Mouse (Mus musculus): ENCODE data around the gene Coro1a. TPM values are rescaled to one million over a fixed set of nuclear protein-coding genes. Genes with fewer than 3 reads are reported as not detected.
A peak's percentile ranks its signal among the peaks of the same experiment; 100 is the strongest.
"Not testable (repeated sequence)": the region's sequence is repeated elsewhere in the genome, so short reads cannot be mapped to it uniquely, and the experiment has no call there.

Coro1a gene
- total RNA-seq (2021): 10 to 100 TPM; 15.5 to 18.9 TPM
- long read RNA-seq, experiment 1, partial matches to known transcripts: 0 of 3 reads
- long read RNA-seq, experiment 1, other reads (novel, unspliced or antisense): 1 of 3 reads
- long read RNA-seq, experiment 2, transcript Coro1a-201 (11 exons, 1,660 nt): major isoform, 14 of 22 reads
- long read RNA-seq, experiment 2, partial matches to known transcripts: 2 of 22 reads
- long read RNA-seq, experiment 2, other reads (novel, unspliced or antisense): 5 of 22 reads

DNA sequence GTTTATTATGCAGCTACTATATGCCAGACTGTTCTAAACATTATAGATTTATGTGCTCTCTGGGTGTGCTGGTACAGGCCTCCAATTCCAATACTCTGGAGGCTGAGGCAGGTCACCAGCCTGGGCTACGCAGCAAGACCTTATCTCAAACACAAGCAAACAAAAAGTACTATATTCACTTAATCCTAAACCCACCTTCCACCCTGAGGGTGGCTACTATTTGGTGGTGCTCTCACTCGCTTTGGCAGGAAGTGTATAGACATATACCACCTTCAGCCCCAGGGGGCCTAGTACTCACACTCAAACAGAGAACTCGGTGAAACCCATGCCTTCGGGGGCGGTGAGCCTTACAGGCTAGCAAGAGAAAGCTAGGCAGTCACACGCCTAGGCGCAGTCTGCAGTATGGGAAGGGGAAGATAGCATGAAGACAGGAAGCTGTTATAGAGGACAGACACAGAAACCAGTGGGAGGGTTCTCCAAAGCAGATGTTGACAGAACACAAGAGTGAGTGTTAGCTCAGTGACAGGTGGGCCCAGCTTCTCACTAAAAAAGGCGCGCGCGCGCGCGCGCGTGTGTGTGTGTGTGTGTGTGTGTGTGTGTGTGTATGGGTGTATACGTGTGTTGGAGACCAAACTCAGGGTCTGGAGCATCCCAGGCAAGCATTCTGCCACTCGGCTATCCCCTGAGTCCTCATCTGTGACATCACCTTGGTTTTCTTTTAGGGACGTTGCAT, at the start of gene Coro1a:
TSS of gene Coro1a (minus strand) at position 346 of the 733 bp plus-strand sequence.
- no peak for DNase-seq (ENCODE audit: low spot score in 2 of 2)

DNA sequence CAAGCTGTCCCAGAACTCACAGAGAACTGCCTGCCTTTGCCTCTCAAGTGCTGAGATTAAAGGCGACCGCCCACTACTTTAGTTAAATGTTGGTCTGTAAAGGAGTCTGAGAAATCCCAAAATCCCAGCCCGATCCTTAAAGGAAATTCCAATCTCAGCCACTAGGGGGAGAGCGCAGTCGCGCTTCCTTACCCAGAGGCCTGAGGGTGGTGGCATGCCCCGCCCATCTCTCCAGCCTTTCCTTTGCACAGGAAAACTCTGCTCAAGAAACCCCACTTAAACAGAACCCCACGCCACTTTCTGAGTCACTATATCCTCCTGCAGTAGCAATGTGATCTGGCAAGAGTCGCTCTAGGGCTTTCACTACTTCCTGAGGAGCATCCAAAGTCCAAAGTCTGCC, 47.3 kb upstream of the Coro1a start:
- DNase-seq (ENCODE audit: low spot score in 2 of 2): peak in 1 of 2 experiments; percentile 60

DNA sequence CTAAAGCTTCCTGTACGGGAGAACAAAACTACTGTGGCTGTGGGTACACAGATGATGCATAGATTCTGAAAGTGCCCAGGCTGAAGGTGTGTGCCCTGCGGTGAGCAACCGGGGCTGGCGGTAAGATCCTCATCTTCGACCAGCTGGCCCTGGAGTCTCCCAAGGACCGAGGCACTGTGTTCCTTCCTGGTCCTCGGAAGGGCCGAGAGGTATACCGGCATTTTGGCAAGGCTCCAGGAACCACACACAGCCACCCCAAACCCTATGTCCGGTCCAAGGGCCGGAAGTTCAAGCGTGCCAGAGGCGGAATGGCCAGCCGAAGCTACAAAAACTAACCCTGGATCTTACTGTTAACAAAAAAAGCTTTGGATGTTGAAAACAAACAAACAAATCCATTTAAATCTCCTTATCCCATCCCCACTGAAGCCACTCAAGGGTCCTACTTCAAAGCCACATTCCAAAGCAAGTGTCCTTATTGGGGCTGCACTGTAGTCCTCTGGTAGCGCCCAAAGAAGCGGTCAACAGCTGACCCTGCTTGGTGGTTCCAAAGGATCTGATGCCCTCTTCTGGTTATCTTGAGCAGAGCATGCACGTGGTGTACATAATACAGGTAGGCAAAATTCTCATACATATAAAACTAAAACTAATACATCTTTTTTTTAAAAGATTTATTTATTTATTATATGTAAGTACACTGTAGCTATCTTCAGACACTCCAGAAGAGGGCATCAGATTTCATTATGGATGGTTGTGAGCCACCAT, 42.2 kb upstream of the Coro1a start:
- DNase-seq (ENCODE audit: low spot score in 2 of 2): no peak

DNA sequence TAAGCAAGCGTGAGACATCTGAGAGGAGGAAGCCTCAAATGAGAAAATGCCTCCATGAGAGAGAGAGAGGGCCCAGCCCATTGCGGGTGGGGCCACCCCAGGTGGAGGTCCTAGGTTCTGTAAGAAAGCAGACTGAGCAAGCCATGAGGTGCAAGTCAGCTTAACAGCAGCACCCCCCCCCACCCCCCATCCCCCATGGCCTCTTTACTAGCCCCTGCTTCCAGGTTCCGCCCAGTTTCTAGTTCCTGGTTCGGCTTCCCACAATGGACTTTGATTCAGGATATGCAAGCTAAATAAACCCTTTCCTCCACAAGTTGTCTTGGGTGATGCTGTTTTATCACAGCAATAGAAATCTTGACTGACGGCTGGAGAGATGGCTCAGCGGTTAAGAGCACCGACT, 41.2 kb upstream of the Coro1a start:
- DNase-seq (ENCODE audit: low spot score in 2 of 2): no peak

DNA sequence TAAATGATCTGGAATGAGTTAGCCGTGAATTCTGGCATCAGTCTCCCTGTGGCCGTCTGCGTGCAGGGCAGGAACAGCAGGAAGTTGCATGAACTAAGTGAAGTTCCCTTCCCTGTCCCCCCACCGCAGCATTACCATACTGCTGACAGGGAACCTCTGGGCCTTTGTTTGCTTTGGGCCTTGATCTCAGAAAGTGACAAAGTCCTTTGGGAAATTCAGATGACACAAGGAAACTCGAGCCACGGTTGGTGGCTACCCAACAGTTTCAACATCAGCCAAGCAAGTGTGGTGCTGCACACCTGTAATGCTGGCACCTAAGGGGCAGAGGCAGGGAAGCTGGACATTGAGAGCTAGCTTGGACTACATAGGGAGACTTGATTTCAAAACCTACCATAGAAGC, 39.2 kb upstream of the Coro1a start:
- no peak for DNase-seq (ENCODE audit: low spot score in 2 of 2)

DNA sequence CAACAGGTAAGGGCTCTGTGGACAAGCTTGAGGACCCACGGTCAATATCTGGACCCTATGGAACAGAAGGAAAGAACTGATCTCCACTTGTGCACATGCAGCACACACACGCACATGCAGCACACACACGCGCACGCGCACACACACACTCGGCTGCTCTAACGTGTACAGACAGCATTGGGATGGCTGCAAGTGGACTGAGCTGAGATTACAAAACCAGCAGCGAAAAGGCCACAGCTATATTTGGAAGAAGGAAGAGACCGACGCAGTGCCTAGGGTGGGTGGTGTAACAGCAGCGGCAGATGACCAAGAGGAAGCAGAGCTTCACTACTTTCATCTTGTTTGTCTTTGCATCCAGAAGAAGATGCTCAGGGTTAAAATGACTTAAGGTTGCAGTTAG, 38.5 kb upstream of the Coro1a start:
- no peak for DNase-seq (ENCODE audit: low spot score in 2 of 2)

DNA sequence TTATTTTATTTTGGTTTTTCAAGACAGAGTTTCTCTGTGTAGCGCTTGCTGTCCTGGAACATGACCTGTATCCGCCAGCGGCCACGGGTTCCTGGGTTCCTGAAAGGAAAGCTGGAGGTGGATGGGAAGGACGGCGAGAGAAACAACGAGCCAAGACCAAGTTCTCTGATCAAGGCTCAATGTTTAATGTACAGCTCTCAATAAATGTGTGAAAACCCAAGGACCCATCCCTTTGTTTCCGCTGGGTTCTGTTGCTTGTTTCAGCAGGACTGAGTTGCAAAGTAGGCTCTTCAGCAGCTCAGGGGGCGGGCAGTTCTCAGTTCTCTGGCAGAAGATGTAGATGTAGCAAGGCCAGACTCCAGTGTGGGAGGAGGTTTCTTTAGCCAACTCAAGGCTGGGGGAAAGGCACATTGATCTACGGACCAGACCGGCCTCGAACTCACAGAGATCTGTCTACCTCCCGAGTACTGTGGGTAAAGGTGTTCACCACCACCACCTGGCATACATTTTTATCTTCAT, 34.4 kb upstream of the Coro1a start:
- no peak for DNase-seq (ENCODE audit: low spot score in 2 of 2)

DNA sequence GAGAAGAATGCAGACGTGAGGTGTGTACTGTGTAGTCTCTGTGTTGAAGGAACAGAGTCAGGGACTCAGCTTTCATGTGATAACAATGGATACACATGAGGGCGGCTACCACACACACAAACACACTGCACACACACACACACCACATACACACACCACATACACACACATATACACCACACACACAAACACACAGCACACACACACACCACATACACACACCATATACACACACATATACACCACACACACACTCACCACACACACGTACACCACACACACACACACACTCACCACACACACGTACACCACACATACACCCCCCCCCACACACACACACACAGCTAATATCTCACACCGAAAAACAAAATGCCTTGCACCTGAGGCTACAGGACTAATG, 33.9 kb upstream of the Coro1a start:
- no peak for DNase-seq (ENCODE audit: low spot score in 2 of 2)

DNA sequence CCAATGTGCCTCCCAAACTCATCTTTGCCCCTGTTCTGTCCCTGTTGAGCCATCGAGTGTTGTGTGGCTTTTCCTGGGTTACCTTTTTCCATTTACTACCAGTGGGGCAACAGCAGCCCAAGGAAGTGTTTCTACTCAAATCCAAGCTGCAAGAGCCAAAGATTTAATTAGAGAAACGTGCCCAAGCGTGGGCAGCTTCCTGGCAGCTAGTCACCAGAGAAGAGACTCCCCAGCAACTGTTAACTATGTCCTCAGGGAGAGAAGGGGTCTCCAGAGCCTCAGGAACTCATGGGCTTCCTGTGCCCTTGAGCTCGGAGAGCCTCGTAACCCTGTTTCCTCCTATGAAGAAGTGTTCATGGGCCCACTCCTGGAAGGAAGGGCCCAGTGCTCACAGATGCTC, 33.4 kb upstream of the Coro1a start:
- DNase-seq (ENCODE audit: low spot score in 2 of 2): no peak

DNA sequence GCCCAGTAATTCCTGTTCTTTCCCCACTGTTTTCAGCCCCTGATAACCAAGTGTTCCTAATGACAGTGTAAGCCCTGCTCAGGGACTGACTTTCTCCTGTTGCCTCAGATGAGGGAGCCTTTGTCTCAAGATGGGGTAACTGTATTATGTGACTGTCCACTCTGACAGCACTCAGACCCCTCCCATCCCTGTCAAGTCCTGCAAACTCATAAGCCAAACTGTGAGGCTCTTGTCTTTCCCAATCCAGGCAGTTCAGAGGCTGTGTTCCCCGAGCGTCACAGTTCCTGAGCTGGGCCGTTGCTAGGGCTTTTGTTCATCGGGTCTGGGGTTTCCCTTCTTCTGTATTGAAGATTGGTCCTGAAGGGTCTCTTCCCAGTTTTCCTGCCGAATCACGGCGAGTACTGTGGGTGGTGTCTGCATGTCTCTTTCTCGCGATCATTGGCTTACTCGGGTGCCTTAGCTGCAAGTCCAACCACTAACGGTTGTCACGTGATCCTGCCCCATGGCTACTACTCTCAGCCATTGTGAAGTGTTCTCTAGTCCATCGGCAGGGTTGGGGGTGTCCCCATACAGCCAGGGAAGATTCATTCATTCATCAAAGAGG, 32.6 kb upstream of the Coro1a start:
- DNase-seq (ENCODE audit: low spot score in 2 of 2): no peak

DNA sequence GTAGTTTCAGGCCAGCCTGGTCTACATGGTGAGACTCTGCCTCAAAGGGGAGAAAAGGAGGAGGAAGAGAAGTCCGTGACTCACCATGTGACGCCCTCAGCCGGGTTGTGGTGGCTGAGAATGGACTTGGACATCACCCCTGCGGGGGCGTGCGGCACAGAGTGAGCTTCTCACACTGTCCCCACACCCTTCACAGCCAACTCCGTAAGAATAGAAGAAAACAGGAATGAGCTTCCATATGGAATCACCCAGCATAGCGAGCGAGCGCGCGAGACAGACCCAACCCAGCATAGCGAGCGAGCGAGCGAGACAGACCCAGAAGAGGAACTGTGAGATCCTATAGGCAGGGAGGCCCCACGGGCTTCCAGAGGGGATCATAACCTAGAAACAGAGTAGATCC, 32.0 kb upstream of the Coro1a start:
- no peak for DNase-seq (ENCODE audit: low spot score in 2 of 2)

DNA sequence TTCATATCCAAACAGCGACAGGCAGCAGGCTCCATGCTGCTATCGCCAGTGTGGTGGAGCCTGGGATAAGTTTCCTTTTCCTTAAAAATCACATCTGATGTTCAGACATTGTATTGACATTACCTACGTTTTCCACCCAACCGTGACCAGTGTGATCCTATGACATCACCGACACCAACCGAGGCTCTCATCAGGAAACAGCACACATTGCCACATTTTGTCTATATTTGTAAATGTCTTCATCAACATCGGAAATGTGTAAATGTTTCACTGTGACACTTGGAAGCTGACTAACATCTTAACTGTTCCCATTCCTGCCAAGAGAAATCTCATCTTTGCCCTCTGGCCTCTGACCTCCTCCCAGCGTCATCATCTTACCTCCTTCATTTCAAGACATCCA, 28.5 kb upstream of the Coro1a start:
- no peak for DNase-seq (ENCODE audit: low spot score in 2 of 2)

DNA sequence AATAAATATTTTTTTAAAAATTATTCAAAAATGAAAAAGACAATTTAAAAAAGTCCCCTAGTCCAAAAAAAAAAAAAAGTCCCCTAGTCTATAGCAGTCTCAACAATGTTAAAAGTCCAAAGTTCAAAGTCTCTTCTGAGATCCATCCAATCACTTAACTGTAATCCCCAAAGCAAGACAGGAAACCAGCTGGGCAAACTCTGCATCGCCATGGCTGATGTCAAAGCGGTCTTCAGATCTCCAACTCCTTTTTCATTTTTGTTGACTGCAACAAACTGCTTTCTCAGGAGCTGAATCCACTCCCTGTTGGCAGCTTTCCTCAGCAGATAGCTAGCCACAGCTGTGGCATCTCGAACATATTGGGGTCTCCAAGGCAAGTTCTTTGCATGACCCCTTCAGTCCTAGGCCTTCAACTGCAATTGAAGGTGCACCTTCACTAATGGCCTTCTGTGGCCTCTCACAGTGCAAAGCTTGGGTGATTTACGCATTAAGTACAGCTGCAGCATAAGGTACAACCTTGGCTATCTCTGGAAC, 22.7 kb upstream of the Coro1a start:
- DNase-seq (ENCODE audit: low spot score in 2 of 2): not testable (repeated sequence)

DNA sequence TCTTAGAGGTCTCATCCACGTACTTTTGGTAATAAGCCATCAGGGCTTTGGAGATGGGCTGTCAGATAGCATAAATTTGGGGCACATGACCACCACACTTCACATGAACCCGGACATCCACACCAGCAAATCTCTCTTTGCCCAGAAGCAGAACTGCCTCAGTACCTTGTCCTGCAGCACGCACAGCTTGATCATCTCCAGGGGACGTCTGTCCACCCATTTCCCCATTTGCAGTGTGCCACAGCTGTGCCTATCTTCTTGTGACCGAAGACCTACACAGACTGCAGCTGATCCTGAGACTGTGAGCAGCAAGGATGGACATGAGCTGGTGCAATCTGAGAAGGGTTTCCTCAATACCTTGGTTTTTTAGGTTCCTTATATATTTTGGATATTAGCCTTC, 18.1 kb upstream of the Coro1a start:
- DNase-seq (ENCODE audit: low spot score in 2 of 2): no peak

DNA sequence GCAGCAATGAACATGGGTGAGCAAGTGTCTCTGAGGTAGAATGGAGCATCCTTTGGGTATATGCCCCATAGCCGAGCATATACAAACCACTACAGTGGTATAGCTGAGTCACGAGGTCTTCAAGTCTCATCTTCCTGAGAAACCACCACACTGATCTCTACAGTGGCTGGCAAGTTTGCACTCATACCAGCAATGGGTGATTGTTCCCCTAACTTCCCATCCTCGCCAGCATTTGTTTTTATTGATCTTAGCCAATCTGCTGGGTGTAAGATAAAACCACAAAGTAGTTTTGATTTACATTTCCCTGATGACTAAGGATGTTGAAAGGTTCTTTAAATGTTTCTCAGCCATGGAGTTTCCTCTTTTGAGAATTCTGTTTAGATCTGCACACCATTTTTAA, 17.5 kb upstream of the Coro1a start:
- no peak for DNase-seq (ENCODE audit: low spot score in 2 of 2)

DNA sequence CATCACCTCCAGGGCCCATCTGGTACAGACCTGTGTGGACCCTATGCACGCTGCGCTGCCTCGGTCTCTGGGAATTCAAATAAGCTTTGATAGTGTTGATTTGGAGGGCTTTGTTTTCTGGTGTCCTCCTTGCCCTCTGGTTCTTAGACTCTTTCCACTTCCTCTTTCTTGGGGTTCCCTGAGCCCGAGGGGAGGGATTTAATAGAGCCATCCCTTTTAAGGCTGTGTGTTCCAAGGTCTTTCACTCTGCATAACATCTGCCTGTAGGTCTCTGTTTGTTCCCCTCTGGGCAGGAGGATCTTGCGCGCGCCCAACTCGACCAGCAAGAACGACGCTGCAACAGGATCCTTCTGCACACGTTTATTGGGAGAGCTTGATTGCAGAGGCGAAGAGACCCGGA, 14.0 kb upstream of the Coro1a start:
- no peak for DNase-seq (ENCODE audit: low spot score in 2 of 2)

DNA sequence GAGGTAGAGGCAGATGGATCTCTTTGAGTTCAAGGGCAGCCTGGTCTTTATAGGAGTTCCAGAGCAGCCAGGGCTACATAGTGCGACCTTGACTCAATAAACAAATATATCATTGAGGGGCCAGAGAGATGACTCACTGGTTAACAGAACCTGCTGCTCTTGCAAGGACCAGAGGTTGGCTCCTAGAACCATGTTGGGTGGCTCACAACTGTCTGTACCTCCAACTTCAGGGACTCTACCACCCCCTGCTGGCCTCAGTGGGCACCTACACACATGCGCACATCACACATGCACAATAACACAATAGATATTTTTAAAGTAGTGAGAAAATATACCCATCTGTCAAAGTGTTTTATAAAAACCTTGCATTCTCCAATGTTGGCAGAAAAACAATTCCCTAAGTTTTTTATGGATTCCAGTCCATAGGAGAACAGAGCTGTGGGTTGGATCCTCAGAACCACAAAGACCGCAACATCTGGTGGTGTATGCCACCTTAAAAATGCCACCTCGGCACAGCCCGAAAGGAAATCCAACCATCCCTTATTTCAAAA, 11.3 kb upstream of the Coro1a start:
- DNase-seq (ENCODE audit: low spot score in 2 of 2): no peak

DNA sequence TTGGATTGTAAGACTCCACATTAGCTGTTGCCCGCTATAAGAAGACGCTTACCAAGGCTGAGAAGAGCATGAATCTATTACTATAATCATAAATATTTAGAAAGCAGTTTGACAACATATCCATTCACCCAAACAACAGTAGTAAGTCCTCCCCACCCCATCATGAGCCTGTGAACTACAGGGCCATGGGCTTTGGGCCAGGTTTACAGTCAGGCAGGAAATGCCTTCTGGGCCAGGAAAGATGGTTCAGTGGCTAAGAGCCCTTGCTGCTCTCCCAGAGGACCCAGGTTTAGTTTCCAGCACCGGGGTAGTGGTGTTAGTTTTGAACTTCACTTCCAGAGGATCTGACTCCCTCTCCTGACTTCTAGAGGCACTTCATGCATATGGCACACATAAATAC, 10.0 kb upstream of the Coro1a start:
- DNase-seq (ENCODE audit: low spot score in 2 of 2): no peak

DNA sequence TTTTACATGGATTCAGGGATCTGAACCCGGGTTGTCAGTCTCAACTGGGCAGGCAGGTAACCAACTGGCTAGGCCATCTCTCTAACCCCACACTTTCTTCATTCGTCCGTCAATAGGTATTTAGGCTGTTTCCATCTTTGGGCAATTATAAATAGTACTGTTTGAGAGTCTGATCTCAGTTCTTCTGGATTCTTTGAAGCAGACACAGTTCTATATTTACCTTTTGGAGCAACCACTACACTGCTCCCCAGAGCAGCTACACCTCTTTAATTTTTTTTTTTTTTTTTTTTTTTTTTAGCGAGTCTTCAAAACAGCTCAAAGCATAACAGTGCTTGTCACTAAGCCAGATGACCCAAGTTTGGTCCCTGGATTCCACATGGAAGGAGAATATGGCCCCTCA, 8.1 kb upstream of the Coro1a start:
- no peak for DNase-seq (ENCODE audit: low spot score in 2 of 2)

DNA sequence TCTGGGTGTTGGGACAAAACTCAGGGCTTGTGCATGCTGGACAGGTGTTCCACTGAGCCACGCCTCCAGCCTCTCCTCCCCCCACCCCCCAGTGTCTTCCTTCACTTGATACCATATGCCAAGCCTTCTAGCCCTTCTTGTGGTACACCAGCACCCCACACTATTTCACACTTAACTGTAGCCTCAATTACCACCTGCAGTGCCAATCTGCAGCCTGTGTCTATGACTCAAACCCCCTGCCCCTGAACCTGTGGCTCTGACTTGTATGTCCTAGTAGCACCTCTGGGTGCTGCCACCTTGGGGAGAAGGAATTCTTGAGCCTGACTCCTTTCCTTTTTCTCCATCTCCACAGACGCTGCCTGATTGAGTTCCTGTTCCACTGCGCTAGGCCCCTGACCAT, 4.3 kb upstream of the Coro1a start:
- DNase-seq (ENCODE audit: low spot score in 2 of 2): no peak

DNA sequence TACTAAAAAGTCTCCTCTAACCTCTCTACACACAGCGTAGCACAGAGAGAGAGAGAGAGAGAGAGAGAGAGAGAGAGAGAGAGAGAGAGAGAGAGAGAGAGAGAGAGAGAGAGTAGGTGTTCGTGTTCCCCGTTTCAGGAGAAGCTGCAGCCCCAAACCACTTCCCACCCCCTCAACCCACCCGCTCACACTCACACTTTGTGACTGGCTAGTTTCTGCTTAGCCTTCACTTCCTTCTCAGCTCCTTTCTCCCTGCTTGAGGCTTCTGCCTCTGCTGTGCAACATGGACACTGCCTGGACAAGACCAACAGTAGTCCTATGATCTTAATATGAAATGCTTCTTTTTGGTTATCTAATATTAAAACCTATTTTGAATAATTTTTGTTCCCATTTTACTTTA, 2.7 kb upstream of the Coro1a start:
- no peak for DNase-seq (ENCODE audit: low spot score in 2 of 2)

Measured in adrenal gland, postnatal 4 days (tissue).